Mouse (Mus musculus): ENCODE data around the gene Olfr533. TPM values are rescaled to one million over a fixed set of nuclear protein-coding genes. Genes with fewer than 3 reads are reported as not detected.
"Not testable (repeated sequence)": the region's sequence is repeated elsewhere in the genome, so short reads cannot be mapped to it uniquely, and the experiment has no call there.

Olfr533 gene
- not detected for total RNA-seq (2021)

DNA sequence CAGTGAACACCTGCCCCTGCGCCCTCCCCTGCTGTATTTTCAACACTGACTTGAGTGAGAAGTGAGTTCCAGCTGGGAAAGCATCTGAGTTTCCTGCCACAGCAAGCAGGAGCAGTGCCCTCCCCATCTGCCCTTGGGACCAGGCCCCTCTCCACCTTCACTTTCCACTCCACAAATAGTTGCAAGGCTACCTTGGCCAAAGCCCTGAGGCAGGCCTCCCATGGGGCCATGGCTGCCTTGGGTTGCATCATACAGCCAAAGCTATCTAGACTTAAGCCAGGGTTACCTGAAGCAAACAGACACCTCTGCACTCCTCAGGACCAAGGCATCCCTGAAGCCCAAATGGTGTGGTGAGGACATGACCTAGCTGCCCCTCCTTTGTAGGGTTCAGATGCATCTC lies at the start of gene Olfr533:
TSS of gene Olfr533 (plus strand) at position 301 of the 400 bp plus-strand sequence.
- intact Hi-C loops (cut with DNase I): not testable (repeated sequence)

GRCm38 (mm10) chr7:140421539-140421938 lies 41.6 kb upstream of the Olfr533 start, which contains the start of gene Olfr532:
Gene Olfr532 (minus strand): TSS chr7:140421639.
- no peak for DNase-seq (ENCODE audit: extremely low spot score in 1 of 2, low spot score in 2 of 2)
- intact Hi-C loops (cut with DNase I): no loop called here

More for the DNA sequence above, at the start of gene Olfr533:
- DNase-seq (ENCODE audit: extremely low spot score in 1 of 2, low spot score in 2 of 2): not testable (repeated sequence)

GRCm38 (mm10) chr7:140443141-140443540 lies 20.0 kb upstream of the Olfr533 start:
- DNase-seq (ENCODE audit: extremely low spot score in 1 of 2, low spot score in 2 of 2): no peak
- intact Hi-C loops (cut with DNase I): no loop called here

GRCm38 (mm10) chr7:140477886-140478285 lies 14.7 kb downstream of the Olfr533 start:
- no peak for DNase-seq (ENCODE audit: extremely low spot score in 1 of 2, low spot score in 2 of 2)
- intact Hi-C loops (cut with DNase I): no loop called here

DNA sequence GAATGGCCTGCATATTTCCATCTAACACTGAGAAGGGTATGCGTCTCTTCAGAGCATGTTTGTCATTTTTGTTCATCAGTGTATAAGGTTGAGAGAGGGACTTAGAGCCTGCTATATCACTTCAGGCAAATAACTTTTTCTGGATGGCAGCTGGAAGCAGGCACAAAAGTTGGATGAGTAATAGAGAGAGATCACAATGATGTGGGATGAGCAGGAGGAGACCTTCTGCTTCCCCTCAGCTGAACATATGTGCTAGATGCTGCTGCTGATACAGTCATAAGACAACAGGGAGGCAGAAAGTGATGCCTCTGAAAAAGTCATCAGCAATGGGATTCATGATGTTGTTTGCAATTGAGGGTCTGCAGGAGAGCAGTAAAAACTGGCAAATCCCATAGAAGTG lies 15.6 kb downstream of the Olfr533 start:
- intact Hi-C loops (cut with DNase I): no loop called here

GRCm38 (mm10) chr7:140483916-140484315 lies 20.7 kb downstream of the Olfr533 start, which contains the start of gene Olfr535:
Gene Olfr535 (plus strand): TSS chr7:140484216.
- no peak for DNase-seq (ENCODE audit: extremely low spot score in 1 of 2, low spot score in 2 of 2)
- intact Hi-C loops (cut with DNase I): no loop called here

More for the DNA sequence above, 15.6 kb downstream of the Olfr533 start:
- DNase-seq (ENCODE audit: extremely low spot score in 1 of 2, low spot score in 2 of 2): peak in 1 of 2 experiments; percentile 5

DNA sequence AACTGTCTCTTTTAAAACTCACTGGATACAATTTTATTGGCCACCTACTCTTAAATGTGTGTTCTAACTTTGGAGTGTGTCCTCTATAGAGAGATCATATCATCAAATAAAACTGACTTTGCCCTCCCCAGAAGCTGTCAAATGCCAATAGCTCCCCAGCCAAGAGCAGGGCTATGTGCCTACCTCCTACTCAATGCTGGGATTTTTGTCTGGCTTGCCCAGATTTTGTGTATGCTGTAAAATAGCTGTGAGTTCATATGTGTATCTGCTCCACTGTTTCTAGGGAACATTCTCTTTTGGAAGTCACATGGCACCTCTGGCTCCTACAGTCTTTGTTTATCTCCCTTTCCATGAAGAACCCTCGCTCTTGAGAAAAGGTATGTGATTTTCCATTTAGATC lies 25.8 kb downstream of the Olfr533 start:
- DNase-seq (ENCODE audit: extremely low spot score in 1 of 2, low spot score in 2 of 2): no peak
- intact Hi-C loops (cut with DNase I): no loop called here

- intact Hi-C loops (cut with DNase I): no loop called here
- DNase-seq (ENCODE audit: extremely low spot score in 1 of 2, low spot score in 2 of 2): no peak
These were observed 31.1 kb downstream of the Olfr533 start for GRCm38 (mm10) chr7:140494231-140494630.

DNA sequence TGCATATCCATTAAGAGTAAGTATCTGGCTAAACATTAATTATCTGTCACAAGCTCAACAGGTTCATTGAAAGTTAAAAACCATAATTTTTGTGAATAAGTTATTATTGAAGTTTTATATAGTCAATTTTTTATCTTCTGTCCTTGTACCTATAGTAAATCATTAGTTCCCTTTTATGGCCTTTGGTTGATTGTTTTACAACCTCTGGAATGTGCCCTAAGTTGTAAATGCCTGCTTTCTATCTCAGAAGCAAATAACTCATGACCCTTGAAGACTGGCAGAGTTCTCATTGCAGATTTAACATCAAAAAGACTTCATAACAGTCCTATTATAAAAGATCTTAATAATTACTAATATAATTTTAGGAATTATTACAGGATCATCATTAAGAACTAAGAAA lies 31.5 kb downstream of the Olfr533 start:
- intact Hi-C loops (cut with DNase I): no loop called here
- no peak for DNase-seq (ENCODE audit: extremely low spot score in 1 of 2, low spot score in 2 of 2)

GRCm38 (mm10) chr7:140507346-140508021 lies 44.3 kb downstream of the Olfr533 start, which contains the start of gene Olfr536:
Gene Olfr536 (minus strand): TSS chr7:140507396.
- intact Hi-C loops (cut with DNase I): not testable (repeated sequence)
- DNase-seq (ENCODE audit: extremely low spot score in 1 of 2, low spot score in 2 of 2): peak; percentile 1 to 21

Other genes with a start within 250 kb of the Olfr533 start
- gene Cd163l1, start 245.1 kb upstream of the Olfr533 start, total RNA-seq (2021): under 1 TPM; 0.26 to 0.36 TPM
- under 1 TPM in 1 of 2 experiments, not detected in 1; 0.06 TPM for gene 5830411N06Rik, start 216.1 kb upstream of the Olfr533 start, total RNA-seq (2021)
- not detected for gene Olfr525, start 142.5 kb upstream of the Olfr533 start, total RNA-seq (2021)
- gene Olfr527, start 129.4 kb upstream of the Olfr533 start, total RNA-seq (2021): not detected
- not detected for gene Olfr60, start 101.7 kb upstream of the Olfr533 start, total RNA-seq (2021)
- not detected for gene Olfr530, start 87.0 kb upstream of the Olfr533 start, total RNA-seq (2021)
- not detected for gene Olfr531, start 60.5 kb upstream of the Olfr533 start, total RNA-seq (2021)
- not detected for gene Olfr532, start 41.7 kb upstream of the Olfr533 start, total RNA-seq (2021)
- gene Olfr535, start 20.8 kb downstream of the Olfr533 start, total RNA-seq (2021): not detected
- not detected for gene Olfr536, start 44.0 kb downstream of the Olfr533 start, total RNA-seq (2021)
- gene Olfr538, start 104.5 kb downstream of the Olfr533 start, total RNA-seq (2021): not detected
- gene Olfr46, start 137.9 kb downstream of the Olfr533 start, total RNA-seq (2021): under 1 TPM; 0.04 to 0.06 TPM
- not detected for gene Olfr61, start 165.6 kb downstream of the Olfr533 start, total RNA-seq (2021)
- not detected for gene Olfr53, start 183.1 kb downstream of the Olfr533 start, total RNA-seq (2021)
- gene Olfr539, start 196.6 kb downstream of the Olfr533 start, total RNA-seq (2021): under 1 TPM; 0.04 to 0.06 TPM
- gene Olfr45, start 218.6 kb downstream of the Olfr533 start, total RNA-seq (2021): under 1 TPM in 1 of 2 experiments, not detected in 1; 0.10 TPM
- gene Olfr541, start 233.9 kb downstream of the Olfr533 start, total RNA-seq (2021): not detected